Mouse (Mus musculus): ENCODE results near the gene Abcc4. TPM values are rescaled to one million over a fixed set of nuclear protein-coding genes. Genes with fewer than 3 reads are reported as not detected.

Abcc4 gene
- total RNA-seq, 1 experiment = 36.5 TPM

DNA sequence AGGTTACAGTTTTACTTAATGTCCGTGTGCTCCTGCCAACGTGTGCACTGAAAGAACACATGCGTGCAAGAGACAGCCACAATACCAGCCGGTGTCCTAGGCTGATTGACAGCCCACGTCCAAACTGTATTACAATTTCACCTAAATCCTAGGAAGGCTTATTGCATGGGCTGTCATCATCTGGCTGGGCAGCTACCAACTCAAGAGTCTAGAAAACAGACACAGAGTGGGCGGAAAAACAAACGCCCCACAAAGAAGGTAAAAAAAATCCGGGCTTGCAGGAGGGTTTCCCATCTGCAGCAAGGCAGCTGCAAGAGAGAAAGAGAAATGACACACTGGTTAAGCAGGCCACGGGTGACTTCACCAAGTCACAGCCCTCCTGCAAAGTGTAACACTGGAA, 2.7 kb downstream of the Abcc4 start:
- H3K9me3 ChIP-seq (ENCODE audit: control insufficient read depth, insufficient read depth, low read depth, low read length) = no peaks in the 10 kb centered on the region
- H3K4me3 ChIP-seq (ENCODE audit: insufficient read depth in 1 of 2, low read depth in 1 of 2, low read length in 2 of 2, poor library complexity in 1 of 2, severe bottlenecking in 1 of 2) = no peak overlapping the region
- TF ChIP-seq CHD2 (IDR thresholded peaks at IDR 0.05; ENCODE audit: low read depth, low read length) (no peak), ZC3H11A (IDR thresholded peaks at IDR 0.05; ENCODE audit: borderline replicate concordance, low read depth, low read length) (no peak), ZNF384 (IDR thresholded peaks at IDR 0.05; ENCODE audit: low read depth, low read length) (no peak), MAFK (IDR thresholded peaks at IDR 0.05; ENCODE audit: insufficient read depth, low read depth, low read length) (no peak), HCFC1 (IDR thresholded peaks at IDR 0.05; ENCODE audit: borderline replicate concordance, insufficient read depth, low read length) (no peak)
- no peak for DNase-seq (ENCODE audit: low read depth, low spot score)
- in situ Hi-C loops (cut with MboI; ENCODE audit: low sequenced_read_pairs in 2 of 2, unreplicated experiment in 2 of 2) = no loop called here
- peaks cover 23% of the 10 kb centered on the region; the same call in 1 of the 2 replicates for H3K36me3 ChIP-seq (ENCODE audit: control insufficient read depth, insufficient read depth, low read length, poor library complexity, severe bottlenecking)
- no peak overlapping the region for H3K9ac ChIP-seq (ENCODE audit: insufficient read depth, low read depth, low read length, poor library complexity, severe bottlenecking)
- no peak overlapping the region for H3K27ac ChIP-seq (ENCODE audit: insufficient read depth, low read depth, low read length, poor library complexity, severe bottlenecking)
- H3K4me1 ChIP-seq (ENCODE audit: control insufficient read depth in 2 of 2, insufficient read depth in 2 of 2, low read length in 2 of 2, poor library complexity in 1 of 2) = peaks cover 8 to 27% of the 10 kb centered on the region in 2 experiments

DNA sequence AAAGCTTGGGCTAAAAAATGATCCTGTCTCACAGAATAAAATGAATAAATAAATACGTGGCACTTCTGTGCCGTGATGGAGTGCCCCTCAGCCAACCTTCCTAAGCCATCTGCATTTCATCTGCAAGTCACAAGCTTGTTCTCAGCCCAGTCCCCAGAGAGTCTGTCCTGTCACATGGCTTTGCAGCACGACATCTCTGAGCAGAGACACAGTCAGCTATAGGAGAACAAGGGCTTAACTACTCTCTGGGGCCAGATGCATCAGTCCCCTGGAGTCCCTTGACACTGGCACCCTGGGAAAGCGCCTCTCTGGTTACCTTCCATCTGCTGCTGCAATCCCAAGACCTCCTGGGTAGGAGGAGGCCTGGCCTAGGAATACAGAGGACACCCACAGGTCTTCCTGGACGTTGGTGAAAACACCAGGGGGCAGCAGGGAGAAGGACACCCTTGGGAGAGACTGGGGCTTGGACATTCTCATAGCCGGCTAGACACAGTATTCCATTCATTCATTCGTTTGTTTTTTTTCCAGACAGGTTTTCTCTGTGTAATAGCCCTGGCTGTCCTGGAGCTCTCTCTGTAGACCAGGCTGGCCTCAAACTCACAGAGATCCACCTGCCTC, 3.9 kb downstream of the Abcc4 start:
- in situ Hi-C loops (cut with MboI; ENCODE audit: low sequenced_read_pairs in 2 of 2, unreplicated experiment in 2 of 2) = no loop called here
- Histone ChIP-seq H3K4me3 (ENCODE audit: insufficient read depth in 1 of 2, low read depth in 1 of 2, low read length in 2 of 2, poor library complexity in 1 of 2, severe bottlenecking in 1 of 2) (no peak overlapping the region), H3K36me3 (ENCODE audit: control insufficient read depth, insufficient read depth, low read length, poor library complexity, severe bottlenecking) (peaks cover 23% of the 10 kb centered on the region; the same call in 1 of the 2 replicates), H3K9ac (ENCODE audit: insufficient read depth, low read depth, low read length, poor library complexity, severe bottlenecking) (no peak overlapping the region), H3K27ac (ENCODE audit: insufficient read depth, low read depth, low read length, poor library complexity, severe bottlenecking) (no peak overlapping the region), H3K9me3 (ENCODE audit: control insufficient read depth, insufficient read depth, low read depth, low read length) (no peaks in the 10 kb centered on the region), H3K4me1 (ENCODE audit: control insufficient read depth in 2 of 2, insufficient read depth in 2 of 2, low read length in 2 of 2, poor library complexity in 1 of 2) (peaks cover 7 to 28% of the 10 kb centered on the region in 2 experiments; a peak in 3 of 4 replicates)
- no peak for DNase-seq (ENCODE audit: low read depth, low spot score)
- TF ChIP-seq ZNF384 (IDR thresholded peaks at IDR 0.05; ENCODE audit: low read depth, low read length) = no peak
- TF ChIP-seq ZC3H11A (IDR thresholded peaks at IDR 0.05; ENCODE audit: borderline replicate concordance, low read depth, low read length) = no peak
- TF ChIP-seq CHD2 (IDR thresholded peaks at IDR 0.05; ENCODE audit: low read depth, low read length) = no peak
- no peak for TF ChIP-seq MAFK (IDR thresholded peaks at IDR 0.05; ENCODE audit: insufficient read depth, low read depth, low read length)
- no peak for TF ChIP-seq HCFC1 (IDR thresholded peaks at IDR 0.05; ENCODE audit: borderline replicate concordance, insufficient read depth, low read length)

DNA sequence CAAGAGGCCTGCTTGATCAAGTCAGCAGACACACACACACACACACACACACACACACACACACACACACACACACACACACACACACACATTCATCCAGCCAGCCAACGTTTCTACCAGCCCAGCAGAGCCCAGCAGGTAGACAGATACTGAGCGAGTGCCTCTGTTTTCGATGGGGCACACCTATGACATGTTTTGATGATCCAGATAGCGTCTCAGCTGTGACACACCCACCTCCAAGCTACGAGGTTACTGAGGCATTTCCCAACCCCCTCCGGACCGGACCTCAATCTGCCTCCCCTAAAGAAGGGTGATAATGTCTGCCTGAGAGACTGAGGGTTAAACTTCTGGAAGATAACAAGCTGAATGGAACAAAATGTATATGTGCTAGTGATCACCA, 5.4 kb downstream of the Abcc4 start:
- in situ Hi-C loops (cut with MboI; ENCODE audit: low sequenced_read_pairs in 2 of 2, unreplicated experiment in 2 of 2) = no loop called here
- no peak overlapping the region for H3K4me3 ChIP-seq (ENCODE audit: insufficient read depth in 1 of 2, low read depth in 1 of 2, low read length in 2 of 2, poor library complexity in 1 of 2, severe bottlenecking in 1 of 2)
- no peaks in the 10 kb centered on the region for H3K9me3 ChIP-seq (ENCODE audit: control insufficient read depth, insufficient read depth, low read depth, low read length)
- no peak overlapping the region for H3K9ac ChIP-seq (ENCODE audit: insufficient read depth, low read depth, low read length, poor library complexity, severe bottlenecking)
- no peak for DNase-seq (ENCODE audit: low read depth, low spot score)
- H3K27ac ChIP-seq (ENCODE audit: insufficient read depth, low read depth, low read length, poor library complexity, severe bottlenecking) = no peak overlapping the region
- peaks cover 37% of the 10 kb centered on the region; the same call in 1 of the 2 replicates for H3K36me3 ChIP-seq (ENCODE audit: control insufficient read depth, insufficient read depth, low read length, poor library complexity, severe bottlenecking)
- peaks cover 13 to 36% of the 10 kb centered on the region in 2 experiments for H3K4me1 ChIP-seq (ENCODE audit: control insufficient read depth in 2 of 2, insufficient read depth in 2 of 2, low read length in 2 of 2, poor library complexity in 1 of 2)
- TF ChIP-seq ZNF384 (IDR thresholded peaks at IDR 0.05; ENCODE audit: low read depth, low read length) = no peak
- no peak for TF ChIP-seq MAFK (IDR thresholded peaks at IDR 0.05; ENCODE audit: insufficient read depth, low read depth, low read length)
- no peak for TF ChIP-seq CHD2 (IDR thresholded peaks at IDR 0.05; ENCODE audit: low read depth, low read length)
- no peak for TF ChIP-seq HCFC1 (IDR thresholded peaks at IDR 0.05; ENCODE audit: borderline replicate concordance, insufficient read depth, low read length)
- no peak for TF ChIP-seq ZC3H11A (IDR thresholded peaks at IDR 0.05; ENCODE audit: borderline replicate concordance, low read depth, low read length)

DNA sequence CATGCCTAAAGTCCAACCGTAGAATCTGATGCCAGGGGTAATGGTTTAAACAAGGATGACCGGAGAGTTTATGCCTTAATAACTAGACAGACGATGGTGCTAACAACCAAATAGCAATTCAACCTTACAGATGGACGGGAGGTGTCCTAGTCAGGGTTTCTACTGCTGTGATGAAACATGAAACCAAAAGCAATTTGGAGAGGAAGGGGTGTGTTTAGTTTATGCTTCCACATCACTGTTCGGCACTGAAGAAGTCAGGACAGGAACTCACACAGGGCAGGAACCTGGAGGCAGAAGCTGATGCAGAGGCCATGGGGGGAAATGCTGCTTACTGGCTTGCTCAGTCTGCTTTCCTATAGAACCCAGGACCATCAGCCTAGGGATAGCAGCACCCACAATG, 6.1 kb downstream of the Abcc4 start:
- H3K36me3 ChIP-seq (ENCODE audit: control insufficient read depth, insufficient read depth, low read length, poor library complexity, severe bottlenecking) = peaks cover 42% of the 10 kb centered on the region; the same call in 1 of the 2 replicates
- no peaks in the 10 kb centered on the region for H3K9me3 ChIP-seq (ENCODE audit: control insufficient read depth, insufficient read depth, low read depth, low read length)
- DNase-seq (ENCODE audit: low read depth, low spot score) = no peak
- no peak for TF ChIP-seq CHD2 (IDR thresholded peaks at IDR 0.05; ENCODE audit: low read depth, low read length)
- in situ Hi-C loops (cut with MboI; ENCODE audit: low sequenced_read_pairs in 2 of 2, unreplicated experiment in 2 of 2) = no loop called here
- H3K4me1 ChIP-seq (ENCODE audit: control insufficient read depth in 2 of 2, insufficient read depth in 2 of 2, low read length in 2 of 2, poor library complexity in 1 of 2) = peaks cover 17 to 40% of the 10 kb centered on the region in 2 experiments
- H3K27ac ChIP-seq (ENCODE audit: insufficient read depth, low read depth, low read length, poor library complexity, severe bottlenecking) = no peak overlapping the region
- no peak overlapping the region for H3K9ac ChIP-seq (ENCODE audit: insufficient read depth, low read depth, low read length, poor library complexity, severe bottlenecking)
- peak overlapping the region in 1 of 2 experiments; percentile 20; a peak in 2 of 4 replicates for H3K4me3 ChIP-seq (ENCODE audit: insufficient read depth in 1 of 2, low read depth in 1 of 2, low read length in 2 of 2, poor library complexity in 1 of 2, severe bottlenecking in 1 of 2)
